Mouse (Mus musculus): ENCODE results near the gene Agfg1. TPM values are rescaled to one million over a fixed set of nuclear protein-coding genes. Genes with fewer than 3 reads are reported as not detected.

Agfg1 gene
- polyA plus RNA-seq (2015; fragmentation: Nextera tagmentation; extraction: Ambion mirVana), result 17.0 and 21.6 TPM in 2 replicates

- peak; percentile 89 for ATAC-seq (ENCODE audit: insufficient read depth, low FRiP score)
- Histone ChIP-seq H3K4me3 (replicated peaks; ENCODE audit: low read length) (peak within 1 kb of the TSS; percentile 98), H3K27ac (ENCODE audit: low read length) (peak within 1 kb of the TSS; percentile 82), H3K9ac (ENCODE audit: low read length) (peak within 1 kb of the TSS; percentile 94), H3K4me2 (ENCODE audit: low read depth, low read length) (peak within 1 kb of the TSS; percentile 78), H3K36me3 (ENCODE audit: control insufficient read depth, insufficient read depth, low read length) (no peaks in the 10 kb centered on the region), H3K9me3 (replicated peaks; ENCODE audit: control insufficient read depth, low read length) (no peaks in the 10 kb centered on the region), H3K27me3 (ENCODE audit: control insufficient read depth, insufficient read depth, low read length) (no peaks in the 10 kb centered on the region), H3K4me1 (ENCODE audit: control insufficient read depth, insufficient read depth, low read length) (peaks cover 10% of the 10 kb centered on the region; the same call in 1 of the 2 replicates)
- under 1% methylated on average over 32 of the region's 34 CpGs for WGBS
These were observed at the start of gene Agfg1 for GRCm38 (mm10) chr1:82839296-82839613. Agfg1 (plus strand) TSS chr1:82839483.

DNA sequence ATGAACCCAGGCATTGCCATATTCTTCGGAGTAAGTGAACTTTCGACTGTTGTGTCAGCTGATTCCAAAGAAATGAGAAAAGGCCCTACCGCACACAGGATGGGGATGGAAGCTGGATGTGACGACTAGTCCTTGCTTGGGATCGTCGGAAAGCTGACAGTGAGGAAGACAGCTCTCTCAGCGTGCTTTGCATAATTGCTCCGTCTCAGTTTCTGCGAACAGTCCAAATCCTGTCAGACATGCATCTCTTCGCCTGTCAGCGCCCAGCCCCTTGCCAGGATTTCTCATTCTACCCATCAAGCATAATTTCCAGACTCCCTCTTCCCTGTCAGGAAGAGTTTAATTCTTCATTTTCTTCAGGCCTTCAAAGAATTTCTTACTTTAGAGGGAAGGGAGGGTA, 48.2 kb upstream of the Agfg1 start:
- ATAC-seq (ENCODE audit: insufficient read depth, low FRiP score), result no peak
- H3K27ac ChIP-seq (ENCODE audit: low read length), result no peak overlapping the region
- WGBS, result 82% methylated on average over 11 of the region's 11 CpGs
- no peaks in the 10 kb centered on the region for H3K9me3 ChIP-seq (replicated peaks; ENCODE audit: control insufficient read depth, low read length)
- no peak overlapping the region for H3K9ac ChIP-seq (ENCODE audit: low read length)
- 0 out of 2 replicates have a peak, but pooled peaks cover 5% of the 10 kb centered on the region for H3K4me1 ChIP-seq (ENCODE audit: control insufficient read depth, insufficient read depth, low read length)
- H3K4me3 ChIP-seq (replicated peaks; ENCODE audit: low read length), result no peak overlapping the region
- H3K36me3 ChIP-seq (ENCODE audit: control insufficient read depth, insufficient read depth, low read length), result no peaks in the 10 kb centered on the region
- H3K27me3 ChIP-seq (ENCODE audit: control insufficient read depth, insufficient read depth, low read length), result no peaks in the 10 kb centered on the region
- no peak overlapping the region for H3K4me2 ChIP-seq (ENCODE audit: low read depth, low read length)

DNA sequence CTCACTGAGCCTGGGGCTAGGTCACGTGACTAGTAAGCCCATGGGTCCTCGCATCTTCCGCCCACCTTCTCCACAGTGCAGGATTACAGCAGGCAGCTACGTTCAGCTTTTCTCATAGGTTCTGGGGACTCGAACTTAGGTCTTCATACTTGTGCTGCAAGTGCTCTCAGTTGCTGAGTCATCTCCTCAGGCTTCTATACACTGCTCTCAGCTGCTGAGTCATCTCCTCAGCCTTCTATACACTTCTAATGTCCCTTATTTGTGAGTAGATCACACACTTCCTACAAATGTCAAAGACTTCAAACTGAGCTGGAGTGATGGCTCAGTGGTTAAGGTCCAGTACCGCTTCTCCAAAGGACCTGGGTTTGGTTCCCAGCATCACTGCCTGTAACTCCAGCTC, 47.0 kb upstream of the Agfg1 start:
- no peaks in the 10 kb centered on the region for H3K9me3 ChIP-seq (replicated peaks; ENCODE audit: control insufficient read depth, low read length)
- H3K4me2 ChIP-seq (ENCODE audit: low read depth, low read length), result no peak overlapping the region
- no peak overlapping the region for H3K4me3 ChIP-seq (replicated peaks; ENCODE audit: low read length)
- no peak overlapping the region for H3K9ac ChIP-seq (ENCODE audit: low read length)
- H3K27me3 ChIP-seq (ENCODE audit: control insufficient read depth, insufficient read depth, low read length), result no peaks in the 10 kb centered on the region
- no peak for ATAC-seq (ENCODE audit: insufficient read depth, low FRiP score)
- 0 out of 2 replicates have a peak, but pooled peaks cover 5% of the 10 kb centered on the region for H3K4me1 ChIP-seq (ENCODE audit: control insufficient read depth, insufficient read depth, low read length)
- no peaks in the 10 kb centered on the region for H3K36me3 ChIP-seq (ENCODE audit: control insufficient read depth, insufficient read depth, low read length)
- no peak overlapping the region for H3K27ac ChIP-seq (ENCODE audit: low read length)
- 90% methylated on average over 6 of the region's 6 CpGs for WGBS

DNA sequence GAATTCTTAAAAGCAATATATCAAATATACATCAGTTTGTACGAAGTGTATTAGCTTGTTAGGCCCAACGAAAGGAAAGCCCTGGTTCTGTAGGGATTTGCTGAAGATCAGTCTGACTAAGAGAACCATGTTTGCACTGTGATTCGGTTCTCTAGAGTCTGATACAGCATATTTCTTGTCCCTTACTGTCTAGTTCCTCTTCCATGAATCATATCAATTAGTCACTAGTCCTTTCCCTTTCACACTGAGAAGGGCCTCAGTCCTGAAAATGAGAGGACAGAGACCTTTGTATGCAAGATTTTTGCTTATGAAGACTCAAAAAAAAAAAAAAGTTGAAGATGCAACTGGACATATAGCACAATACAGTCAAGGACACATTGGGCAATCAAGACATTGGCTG, 46.2 kb upstream of the Agfg1 start:
- WGBS, result 65% methylated on average over 3 of the region's 3 CpGs
- Histone ChIP-seq H3K27me3 (ENCODE audit: control insufficient read depth, insufficient read depth, low read length) (no peaks in the 10 kb centered on the region), H3K4me3 (replicated peaks; ENCODE audit: low read length) (no peak overlapping the region), H3K4me2 (ENCODE audit: low read depth, low read length) (no peak overlapping the region), H3K4me1 (ENCODE audit: control insufficient read depth, insufficient read depth, low read length) (no peaks in the 10 kb centered on the region), H3K36me3 (ENCODE audit: control insufficient read depth, insufficient read depth, low read length) (no peaks in the 10 kb centered on the region), H3K9ac (ENCODE audit: low read length) (no peak overlapping the region), H3K9me3 (replicated peaks; ENCODE audit: control insufficient read depth, low read length) (no peaks in the 10 kb centered on the region), H3K27ac (ENCODE audit: low read length) (no peak overlapping the region)
- no peak for ATAC-seq (ENCODE audit: insufficient read depth, low FRiP score)

- Histone ChIP-seq H3K9ac (ENCODE audit: low read length) (no peak overlapping the region), H3K9me3 (replicated peaks; ENCODE audit: control insufficient read depth, low read length) (no peaks in the 10 kb centered on the region), H3K36me3 (ENCODE audit: control insufficient read depth, insufficient read depth, low read length) (no peaks in the 10 kb centered on the region), H3K27ac (ENCODE audit: low read length) (no peak overlapping the region), H3K27me3 (ENCODE audit: control insufficient read depth, insufficient read depth, low read length) (no peaks in the 10 kb centered on the region), H3K4me1 (ENCODE audit: control insufficient read depth, insufficient read depth, low read length) (no peaks in the 10 kb centered on the region), H3K4me2 (ENCODE audit: low read depth, low read length) (no peak overlapping the region), H3K4me3 (replicated peaks; ENCODE audit: low read length) (no peak overlapping the region)
- no peak for ATAC-seq (ENCODE audit: insufficient read depth, low FRiP score)
- 71% methylated on average over 4 of the region's 4 CpGs for whole genome bisulfite sequencing
These were observed 45.3 kb upstream of the Agfg1 start for GRCm38 (mm10) chr1:82793986-82794385.

DNA sequence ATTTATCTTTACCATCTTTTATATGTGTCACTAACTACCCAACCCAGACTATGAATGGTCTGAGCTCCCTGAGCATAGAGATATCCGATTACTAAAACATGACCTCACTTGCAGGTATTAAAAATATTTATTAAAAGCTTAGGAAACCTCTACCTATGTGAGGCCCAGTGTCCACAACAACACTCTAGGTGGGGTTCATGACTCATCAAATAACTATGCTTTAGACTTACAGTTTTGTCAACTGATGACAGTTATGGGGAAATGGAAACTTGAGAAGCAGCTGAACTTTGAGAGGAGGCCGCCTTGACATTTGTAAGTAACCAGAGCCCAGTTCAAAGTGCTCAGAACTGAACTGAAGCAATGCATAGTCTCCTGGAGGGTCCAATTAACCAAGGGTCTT, 44.1 kb upstream of the Agfg1 start:
- Histone ChIP-seq H3K4me2 (ENCODE audit: low read depth, low read length) (no peak overlapping the region), H3K9ac (ENCODE audit: low read length) (no peak overlapping the region), H3K27ac (ENCODE audit: low read length) (no peak overlapping the region), H3K36me3 (ENCODE audit: control insufficient read depth, insufficient read depth, low read length) (no peaks in the 10 kb centered on the region), H3K27me3 (ENCODE audit: control insufficient read depth, insufficient read depth, low read length) (no peaks in the 10 kb centered on the region), H3K4me3 (replicated peaks; ENCODE audit: low read length) (no peak overlapping the region), H3K9me3 (replicated peaks; ENCODE audit: control insufficient read depth, low read length) (no peaks in the 10 kb centered on the region), H3K4me1 (ENCODE audit: control insufficient read depth, insufficient read depth, low read length) (no peaks in the 10 kb centered on the region)
- WGBS, result 66% methylated on average over 2 of the region's 2 CpGs
- ATAC-seq (ENCODE audit: insufficient read depth, low FRiP score), result no peak

GRCm38 (mm10) chr1:82795702-82796443, 43.4 kb upstream of the Agfg1 start:
- no peak overlapping the region for H3K9ac ChIP-seq (ENCODE audit: low read length)
- no peak overlapping the region for H3K4me2 ChIP-seq (ENCODE audit: low read depth, low read length)
- no peaks in the 10 kb centered on the region for H3K36me3 ChIP-seq (ENCODE audit: control insufficient read depth, insufficient read depth, low read length)
- no peaks in the 10 kb centered on the region for H3K9me3 ChIP-seq (replicated peaks; ENCODE audit: control insufficient read depth, low read length)
- peak overlapping the region; percentile 53; the same call in 1 of the 2 replicates for H3K27ac ChIP-seq (ENCODE audit: low read length)
- H3K4me3 ChIP-seq (replicated peaks; ENCODE audit: low read length), result no peak overlapping the region
- no peaks in the 10 kb centered on the region for H3K27me3 ChIP-seq (ENCODE audit: control insufficient read depth, insufficient read depth, low read length)
- no peaks in the 10 kb centered on the region for H3K4me1 ChIP-seq (ENCODE audit: control insufficient read depth, insufficient read depth, low read length)
- 54% methylated on average over 18 of the region's 18 CpGs for WGBS
- no peak for ATAC-seq (ENCODE audit: insufficient read depth, low FRiP score)

DNA sequence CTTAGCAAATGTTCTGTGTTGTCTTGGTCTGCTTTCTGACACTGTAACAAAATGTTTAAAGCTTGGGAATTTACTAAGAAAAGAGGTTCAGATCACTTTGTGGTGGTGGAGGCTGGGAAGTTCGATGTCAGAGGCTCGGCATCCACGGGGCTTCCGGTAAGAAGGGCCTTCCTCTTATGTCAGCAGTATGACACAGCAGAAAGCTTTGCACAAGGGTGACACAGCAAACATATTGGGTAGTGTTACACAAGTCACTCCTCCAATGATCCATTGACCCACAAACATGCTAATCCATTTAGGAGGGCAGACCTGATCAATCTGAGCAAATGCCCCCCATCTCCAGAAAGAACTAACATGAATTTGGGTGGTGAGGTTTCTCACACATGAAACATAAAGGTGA, 42.2 kb upstream of the Agfg1 start:
- ATAC-seq (ENCODE audit: insufficient read depth, low FRiP score), result no peak
- no peak overlapping the region for H3K27ac ChIP-seq (ENCODE audit: low read length)
- H3K4me3 ChIP-seq (replicated peaks; ENCODE audit: low read length), result no peak overlapping the region
- H3K4me1 ChIP-seq (ENCODE audit: control insufficient read depth, insufficient read depth, low read length), result no peaks in the 10 kb centered on the region
- no peaks in the 10 kb centered on the region for H3K36me3 ChIP-seq (ENCODE audit: control insufficient read depth, insufficient read depth, low read length)
- no peak overlapping the region for H3K4me2 ChIP-seq (ENCODE audit: low read depth, low read length)
- no peaks in the 10 kb centered on the region for H3K27me3 ChIP-seq (ENCODE audit: control insufficient read depth, insufficient read depth, low read length)
- WGBS, result 87% methylated on average over 4 of the region's 4 CpGs
- no peaks in the 10 kb centered on the region for H3K9me3 ChIP-seq (replicated peaks; ENCODE audit: control insufficient read depth, low read length)
- no peak overlapping the region for H3K9ac ChIP-seq (ENCODE audit: low read length)

- 53% methylated on average over 5 of the region's 5 CpGs for WGBS
- H3K4me2 ChIP-seq (ENCODE audit: low read depth, low read length), result no peak overlapping the region
- ATAC-seq (ENCODE audit: insufficient read depth, low FRiP score), result no peak
- no peaks in the 10 kb centered on the region for H3K27me3 ChIP-seq (ENCODE audit: control insufficient read depth, insufficient read depth, low read length)
- H3K36me3 ChIP-seq (ENCODE audit: control insufficient read depth, insufficient read depth, low read length), result no peaks in the 10 kb centered on the region
- H3K4me3 ChIP-seq (replicated peaks; ENCODE audit: low read length), result no peak overlapping the region
- no peaks in the 10 kb centered on the region for H3K9me3 ChIP-seq (replicated peaks; ENCODE audit: control insufficient read depth, low read length)
- no peaks in the 10 kb centered on the region for H3K4me1 ChIP-seq (ENCODE audit: control insufficient read depth, insufficient read depth, low read length)
- no peak overlapping the region for H3K9ac ChIP-seq (ENCODE audit: low read length)
- no peak overlapping the region for H3K27ac ChIP-seq (ENCODE audit: low read length)
These were observed 41.0 kb upstream of the Agfg1 start for GRCm38 (mm10) chr1:82798304-82798703.
